Mouse (Mus musculus) CH12.LX (cell line): ENCODE measurements around the gene Jup.

Source experiments
- CHD1 ChIP-seq: IDR thresholded peaks from 2 replicates; pipeline ENCODE4 v1.6.1; 2012; ENCODE audit warnings: low read depth, low read length, improper control_type of control experiment, inconsistent platforms
- CTCF ChIP-seq, 2 experiments: IDR thresholded peaks in 1 of 2; conservative IDR thresholded peaks in 1 of 2; 2 replicates each; pipeline ENCODE4 v1.5.1; 2011 to 2012; ENCODE audit warnings: low read depth in 2 of 2, low read length in 2 of 2, improper control_type of control experiment in 1 of 2, inconsistent platforms in 1 of 2, mild to moderate bottlenecking in 1 of 2, moderate library complexity in 1 of 2
- EP300 ChIP-seq: IDR thresholded peaks from 2 replicates; pipeline ENCODE4 v1.6.1; 2011; ENCODE audit warnings: low read length, improper control_type of control experiment
- HCFC1 ChIP-seq: IDR thresholded peaks from 2 replicates; pipeline ENCODE4 v1.6.1; 2012; ENCODE audit warnings: low read depth, mild to moderate bottlenecking, inconsistent platforms, low read length, improper control_type of control experiment
- KAT2A ChIP-seq: IDR thresholded peaks from 2 replicates; pipeline ENCODE4 v1.6.1; 2012; ENCODE audit warnings: low read length, improper control_type of control experiment, inconsistent platforms; ENCODE audit not compliant: insufficient replicate concordance
- MYC ChIP-seq: IDR thresholded peaks from 2 replicates; pipeline ENCODE4 v1.6.1; 2011; ENCODE audit warnings: low read depth, mild to moderate bottlenecking, improper control_type of control experiment, low read length
- NELFE ChIP-seq: IDR thresholded peaks from 2 replicates; pipeline ENCODE4 v1.6.1; 2011; ENCODE audit warnings: low read depth, low read length, improper control_type of control experiment
- ZC3H11A ChIP-seq: IDR thresholded peaks from 2 replicates; pipeline ENCODE4 v1.6.1; 2012; ENCODE audit warnings: low read depth, mild to moderate bottlenecking, inconsistent platforms, low read length, improper control_type of control experiment
- ZNF384 ChIP-seq: IDR thresholded peaks from 2 replicates; pipeline ENCODE4 v1.6.1; 2012; ENCODE audit warnings: low read depth, low read length, improper control_type of control experiment, inconsistent platforms

GRCm38 (mm10) chr11:100395200-100395599, 2.4 kb downstream of the Jup start:
- no peak for TF ChIP-seq EP300
- TF ChIP-seq HCFC1: no peak
- no peak for TF ChIP-seq NELFE
- TF ChIP-seq KAT2A: no peak
- TF ChIP-seq CHD1: no peak
- no peak for TF ChIP-seq MYC
- TF ChIP-seq CTCF (conservative IDR thresholded peaks at IDR 0.05 in 1 of 2, IDR thresholded peaks at IDR 0.05 in 1 of 2; ENCODE audit: low read depth in 2 of 2, low read length in 2 of 2): no peak
- TF ChIP-seq ZC3H11A: no peak
- no peak for TF ChIP-seq ZNF384
